Mouse (Mus musculus) naive thymus-derived CD4-positive, alpha-beta T cell, adult 5 months (primary cell): ENCODE data around the gene Bod1. TPM values are rescaled to one million over a fixed set of nuclear protein-coding genes. Genes with fewer than 3 reads are reported as not detected.

Experiments
- polyA plus RNA-seq: library from polyadenylated mRNA; unstranded; fragments of 100-300 nt; shearing (Covaris generic); gene quantifications from one replicate; pipeline ENCODE4 v1.2.1, GENCODE M21; 2017

Gene Bod1
- 24.9 TPM for polyA plus RNA-seq

GRCm38 (mm10) chr11:31671354-31672169 is at the start of gene Bod1:
Gene Bod1, minus strand, starts transcription at chr11:31671885.

Other genes starting within 250 kb of the Bod1 start
- 12.8 TPM for gene Cpeb4, start 200.3 kb upstream of the Bod1 start, polyA plus RNA-seq